Mouse (Mus musculus) c-Kit-positive CD71-negative TER-119-negative erythroid progenitor cells, embryonic 14.5 days (primary cell): ENCODE measurements around the gene Sox10.
A peak's percentile ranks its signal among the peaks of the same experiment; 100 is the strongest.

Experiments
- DNase-seq: peaks from one replicate; pipeline ENCODE4 v3.0.0-alpha.2; 2013; ENCODE audit warnings: low read depth

The Sox10 gene

DNA sequence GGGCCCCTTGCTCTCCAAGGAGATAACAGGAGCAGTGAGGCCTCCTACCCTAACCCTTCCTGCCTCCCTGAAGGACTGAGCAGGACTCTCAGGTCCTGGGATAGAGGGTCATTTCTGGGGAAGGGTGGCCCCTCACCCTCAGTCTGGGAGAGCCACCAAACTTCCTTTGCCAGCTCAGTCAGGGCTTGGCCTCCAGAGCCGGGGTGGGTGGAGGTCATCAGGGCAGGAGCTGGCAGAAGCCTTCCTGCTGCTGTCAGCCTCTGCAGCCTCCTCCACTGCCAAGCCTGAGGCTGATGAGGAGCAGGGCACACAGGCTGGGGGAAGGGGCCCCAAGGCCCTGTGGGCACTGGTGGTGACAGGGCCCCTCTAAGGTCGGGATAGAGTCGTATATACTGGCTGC, 9.5 kb downstream of the Sox10 start:
- no peak for DNase-seq

DNA sequence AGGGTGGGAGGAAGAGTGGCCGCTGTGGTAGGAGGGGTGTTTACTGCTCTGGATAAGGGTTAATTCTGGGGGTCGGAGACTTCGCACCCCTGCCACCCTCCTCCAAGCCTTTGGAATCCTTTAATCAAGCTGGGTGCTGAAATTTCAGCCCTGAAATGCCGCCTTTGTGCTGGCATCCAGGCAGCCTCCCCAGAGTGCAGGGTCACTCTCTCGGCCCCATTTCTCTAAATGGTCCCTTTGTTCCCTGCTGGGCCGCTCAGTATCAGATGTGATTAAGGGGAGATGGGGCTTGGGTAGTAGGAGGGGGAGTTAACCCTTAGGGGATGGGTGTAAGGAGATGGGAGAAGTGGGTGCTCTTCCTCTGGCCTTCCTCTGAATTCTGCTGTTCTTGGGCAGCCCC, 12.3 kb downstream of the Sox10 start:
- DNase-seq: no peak

DNA sequence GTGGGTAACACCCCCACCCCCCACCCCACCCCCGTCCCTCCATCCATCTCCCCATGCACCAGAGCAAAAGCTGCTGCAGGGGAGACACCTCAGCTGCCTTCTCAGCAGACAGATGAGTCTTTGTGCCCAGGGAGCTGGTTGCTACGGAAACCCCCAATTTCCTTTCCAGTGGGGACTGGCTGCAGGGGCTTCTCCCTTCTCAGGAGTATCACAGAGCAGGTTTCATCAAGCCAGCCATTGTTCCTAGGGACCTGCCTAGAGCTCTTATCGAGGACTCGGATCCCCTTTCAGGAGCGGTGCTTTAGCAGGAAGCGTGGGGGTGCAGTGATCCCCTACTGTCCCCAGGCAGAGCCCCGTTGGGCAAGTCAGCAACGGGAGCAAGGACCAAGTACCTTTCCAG, 13.2 kb downstream of the Sox10 start:
- DNase-seq: no peak

DNA sequence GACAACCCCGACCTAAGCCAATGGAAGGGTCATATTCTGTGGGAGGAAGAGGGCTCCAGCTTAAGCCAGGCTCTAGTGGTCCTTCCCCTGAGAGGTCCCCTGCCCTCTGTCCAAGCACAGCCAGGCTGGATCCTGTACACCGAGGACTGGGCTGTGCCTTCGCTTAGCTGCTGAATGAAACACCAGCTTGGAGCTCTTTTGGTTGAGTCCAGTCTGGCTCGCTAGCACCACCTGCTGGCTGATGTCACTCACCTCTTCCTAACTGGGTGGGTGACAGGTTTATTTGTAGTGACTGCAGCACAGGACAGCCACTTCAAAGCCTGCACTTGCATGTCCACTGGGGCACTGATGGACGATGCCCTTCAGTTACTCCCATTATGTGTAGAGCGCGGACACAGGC, 16.5 kb downstream of the Sox10 start:
- DNase-seq: peak; percentile 74

DNA sequence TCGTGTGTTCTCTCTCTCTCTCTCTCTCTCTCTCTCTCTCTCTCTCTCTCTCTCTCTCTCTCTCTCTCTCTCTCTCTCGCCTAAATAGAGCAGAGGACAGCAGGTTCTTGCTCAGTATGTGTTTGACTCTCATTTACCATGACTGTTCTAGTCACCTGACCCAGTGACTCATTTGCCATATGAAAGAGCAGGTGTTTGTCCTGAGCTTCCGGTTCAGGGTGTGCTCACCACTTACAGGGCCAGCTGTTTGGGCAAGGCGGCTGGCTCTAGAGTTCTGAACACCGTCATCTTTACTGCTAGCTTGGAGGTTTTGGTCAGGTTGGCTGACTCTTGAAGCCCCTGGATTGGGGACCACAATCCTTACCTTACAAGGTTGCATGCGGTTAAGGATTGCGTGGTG, 19.5 kb downstream of the Sox10 start:
- DNase-seq: no peak

DNA sequence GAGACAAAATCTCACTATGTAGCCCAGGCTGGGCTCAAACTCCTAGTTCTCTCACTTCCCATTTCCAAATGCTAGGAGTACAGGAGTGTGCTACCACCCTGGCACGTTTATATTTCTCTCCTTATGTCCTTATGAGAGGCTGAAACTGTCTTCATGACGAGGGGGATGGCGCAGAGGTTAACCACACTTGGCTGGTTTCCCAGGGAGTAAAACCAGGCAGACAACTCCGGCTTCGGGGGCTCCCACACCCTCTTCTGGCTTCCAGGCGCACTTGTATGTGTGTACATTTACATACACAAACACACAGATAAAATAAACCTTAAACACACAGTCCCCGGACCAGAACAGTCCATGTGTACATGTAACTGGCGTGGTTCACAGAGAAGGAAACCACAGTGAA, 21.0 kb downstream of the Sox10 start:
- DNase-seq: no peak

DNA sequence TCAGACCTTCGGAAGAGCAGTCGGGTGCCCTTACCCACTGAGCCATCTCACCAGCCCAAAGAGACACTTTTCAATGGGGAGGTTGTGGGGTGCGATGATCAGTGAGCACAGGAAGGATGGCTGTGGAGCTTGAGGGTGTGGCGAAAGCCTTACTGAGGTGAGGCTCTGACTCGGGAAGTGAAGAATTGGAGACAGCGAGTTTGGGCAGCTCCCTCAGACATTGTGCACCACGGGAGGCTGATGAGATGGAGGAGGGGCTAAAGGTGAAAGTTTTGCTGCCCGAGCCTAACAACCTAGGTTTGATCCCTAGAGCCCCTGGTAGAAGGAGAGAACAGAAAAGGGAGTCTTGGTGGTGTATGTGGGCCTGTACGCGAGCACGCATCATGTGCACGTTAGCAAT, 21.7 kb downstream of the Sox10 start:
- no peak for DNase-seq

DNA sequence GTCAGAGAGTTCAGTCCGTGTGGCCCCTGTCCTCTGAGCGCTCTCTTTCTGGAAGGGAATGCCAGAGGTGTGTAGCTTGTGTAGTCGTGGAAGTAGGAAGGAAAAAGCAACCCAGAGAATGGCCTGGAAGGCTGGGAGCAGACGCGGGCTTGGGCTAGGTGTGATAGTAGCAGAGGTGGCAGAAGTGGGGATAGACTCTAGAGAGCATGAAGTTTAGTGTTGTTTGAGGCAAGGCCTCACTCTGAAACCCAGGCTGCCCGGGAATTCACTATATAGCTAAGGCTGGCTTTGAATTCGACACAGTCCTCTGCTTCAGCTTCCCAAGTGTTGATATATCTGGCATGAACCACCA, 23.5 kb downstream of the Sox10 start:
- DNase-seq: no peak

DNA sequence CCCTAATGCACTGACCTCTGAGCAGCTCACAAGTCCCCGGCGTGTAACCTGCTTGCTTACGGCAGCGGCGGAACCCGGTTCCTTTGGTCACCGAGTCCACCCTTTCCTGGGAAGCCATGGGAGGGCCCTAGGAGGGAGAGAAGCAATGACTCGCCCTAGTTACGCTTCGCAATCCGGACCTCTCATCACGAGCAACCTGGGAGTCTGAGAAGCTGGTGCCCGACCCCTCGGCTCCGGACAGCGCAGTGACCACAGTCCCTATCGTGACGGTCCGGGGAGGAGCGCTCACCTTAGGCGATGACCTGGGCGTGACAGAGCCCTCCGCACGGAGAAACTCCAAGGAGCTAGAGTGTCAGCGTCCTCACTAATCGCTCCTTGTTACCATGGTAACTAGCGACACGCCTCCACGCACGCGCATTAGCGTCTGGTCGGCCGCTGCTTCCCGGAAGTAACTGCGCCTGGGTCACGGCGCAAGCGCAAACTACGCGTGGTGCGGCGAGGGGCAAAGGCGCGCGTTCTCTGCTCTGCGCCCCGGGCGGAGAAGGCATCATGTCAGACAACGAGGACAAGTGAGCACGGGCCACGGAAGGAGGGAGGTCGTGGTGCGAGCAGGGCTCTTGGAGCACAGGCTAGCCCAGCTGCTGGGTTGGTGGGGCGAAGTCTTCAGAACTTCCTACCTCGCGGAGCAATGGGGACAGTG, 24.0 kb downstream of the Sox10 start, which contains the start of the genes Polr2f and 1700088E04Rik:
TSS of gene Polr2f (plus strand) at position 144 of the 700 bp plus-strand sequence.
TSS of gene 1700088E04Rik (minus strand) at position 388 of the 700 bp plus-strand sequence.
- peak; percentile 95 for DNase-seq

DNA sequence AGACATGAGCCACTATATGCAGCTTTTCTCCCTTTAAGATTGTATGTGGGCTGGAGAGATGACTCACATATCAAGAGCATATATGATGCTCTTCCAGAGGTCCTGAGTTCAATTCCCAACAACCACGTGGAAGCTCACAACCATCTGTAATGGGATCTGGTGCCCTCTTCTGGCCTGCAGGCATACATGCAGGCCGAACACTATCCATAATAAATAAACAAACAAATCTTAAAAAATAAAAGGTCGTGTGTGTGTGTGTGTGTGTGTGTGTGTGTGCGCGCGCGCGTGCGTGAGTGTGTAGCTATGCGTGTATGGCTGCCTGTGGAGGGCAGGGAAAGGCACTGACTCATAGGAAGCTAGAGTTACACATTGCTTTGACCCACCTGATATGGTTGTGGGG, 25.4 kb downstream of the Sox10 start:
- DNase-seq: no peak

DNA sequence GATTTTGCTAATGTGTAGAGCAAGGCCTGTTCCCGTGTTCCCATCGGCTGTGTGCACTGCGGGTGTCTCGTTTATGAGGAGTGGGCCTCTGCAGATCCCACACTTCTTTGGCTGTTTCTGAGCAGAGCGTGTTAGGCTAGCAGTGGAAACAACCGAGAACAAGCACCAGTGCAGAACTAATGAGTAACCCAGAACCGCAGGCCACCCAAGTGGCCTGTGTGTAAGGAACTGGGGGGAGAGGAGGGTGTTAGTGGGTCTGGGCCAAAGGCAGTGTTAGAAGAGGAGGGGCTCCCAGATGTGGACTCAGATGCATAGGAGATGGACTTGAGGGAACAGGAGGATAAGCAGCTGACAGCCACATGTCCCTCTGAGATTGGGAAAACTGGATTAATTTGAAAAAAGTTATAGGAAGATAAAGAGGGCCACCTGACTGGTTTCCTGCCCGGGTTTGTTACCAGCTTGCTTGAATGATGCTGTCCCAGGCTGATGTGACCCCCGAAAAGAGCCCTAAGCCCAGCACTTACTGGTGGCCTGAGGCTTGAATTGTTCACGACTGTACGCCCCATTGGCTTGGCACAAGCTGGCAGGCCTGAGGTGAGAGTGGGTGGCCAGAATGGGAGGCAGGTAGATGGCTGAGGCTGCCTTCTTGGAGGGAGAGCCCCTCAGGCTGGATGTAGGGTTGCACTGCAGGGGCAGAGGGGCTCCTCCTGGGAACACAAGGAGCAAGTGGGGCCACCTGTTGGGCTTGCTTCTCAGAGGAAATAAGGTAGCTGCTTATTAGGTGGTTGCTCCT, 29.1 kb downstream of the Sox10 start:
- no peak for DNase-seq

DNA sequence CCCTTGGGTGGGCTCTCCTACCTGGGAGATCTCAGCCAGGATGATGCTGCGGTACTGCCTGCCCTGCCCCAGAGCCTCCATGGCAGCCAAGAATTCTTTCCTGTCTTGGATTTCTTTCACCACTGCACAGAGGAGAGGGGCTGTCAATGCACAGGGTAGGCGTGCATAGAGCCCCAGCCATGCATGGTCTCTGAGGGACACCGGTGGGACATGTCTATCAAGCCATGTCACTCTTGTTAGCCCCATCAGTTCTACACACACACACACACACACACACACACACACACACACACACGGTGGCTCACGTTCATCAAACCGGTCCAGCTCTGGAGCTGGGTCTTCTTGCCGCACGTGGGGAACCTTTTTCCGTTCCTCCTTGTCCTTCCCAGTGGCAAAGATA, 29.7 kb downstream of the Sox10 start:
- no peak for DNase-seq

DNA sequence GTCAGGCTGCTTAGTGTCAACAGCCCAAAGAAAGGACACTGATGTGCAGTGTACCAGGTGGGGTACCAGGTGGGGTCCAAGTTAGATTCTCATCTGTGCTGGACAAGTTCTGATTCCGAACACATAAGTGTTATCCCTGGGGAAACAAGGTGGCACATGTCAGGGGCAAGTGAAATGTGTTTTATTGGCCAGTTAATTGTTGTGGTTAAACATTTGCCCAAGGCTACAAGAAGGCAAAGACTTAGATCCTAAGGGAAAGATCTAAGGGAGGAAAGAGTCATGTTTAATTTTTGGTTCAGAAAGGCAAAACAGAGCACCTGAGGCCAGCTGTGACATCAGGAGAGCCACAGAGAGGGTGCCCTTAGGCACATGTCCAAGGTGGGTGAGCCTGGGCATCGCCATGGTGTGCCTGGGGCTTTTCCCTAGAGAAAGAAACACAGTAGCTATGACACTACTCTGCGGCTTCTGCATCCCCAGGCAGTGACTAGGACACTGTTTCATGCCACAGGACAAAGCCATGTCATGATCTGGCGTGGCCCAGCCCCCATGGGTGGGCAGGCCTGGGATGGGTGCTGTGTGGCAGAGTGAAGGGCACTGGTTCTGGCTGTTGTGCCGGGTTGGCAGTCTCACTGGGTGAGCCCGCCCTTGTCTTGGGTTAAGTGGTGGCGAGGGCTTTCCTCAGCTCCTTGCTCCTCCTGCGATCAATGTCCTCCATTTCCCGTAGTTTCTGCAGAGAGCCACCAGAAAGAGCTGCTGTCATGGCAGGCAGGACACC, 30.4 kb downstream of the Sox10 start:
- DNase-seq: no peak

DNA sequence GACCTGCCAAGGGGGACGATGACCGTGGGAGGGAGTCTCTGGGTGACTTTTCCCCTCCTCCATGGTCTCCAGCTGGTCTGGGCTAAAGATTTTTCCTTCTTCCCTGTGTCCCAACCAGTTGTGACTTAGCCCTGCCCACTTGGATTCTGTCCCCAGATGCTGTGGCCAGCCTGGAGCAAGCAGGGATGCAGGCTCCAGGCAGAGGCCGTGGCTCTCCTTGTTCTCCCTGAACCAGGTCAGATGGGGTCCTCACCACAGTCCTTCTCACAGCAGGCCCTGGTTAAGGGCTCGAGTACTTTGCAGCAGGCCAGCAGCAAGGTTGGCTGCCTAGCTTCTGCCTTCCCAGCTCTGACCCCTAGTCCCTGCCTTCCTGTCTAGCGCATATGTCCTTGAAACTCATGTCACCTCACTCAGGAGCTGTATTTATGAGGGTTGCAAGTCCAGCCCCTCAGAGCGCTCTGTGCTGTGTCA, 31.8 kb downstream of the Sox10 start:
- DNase-seq: no peak

DNA sequence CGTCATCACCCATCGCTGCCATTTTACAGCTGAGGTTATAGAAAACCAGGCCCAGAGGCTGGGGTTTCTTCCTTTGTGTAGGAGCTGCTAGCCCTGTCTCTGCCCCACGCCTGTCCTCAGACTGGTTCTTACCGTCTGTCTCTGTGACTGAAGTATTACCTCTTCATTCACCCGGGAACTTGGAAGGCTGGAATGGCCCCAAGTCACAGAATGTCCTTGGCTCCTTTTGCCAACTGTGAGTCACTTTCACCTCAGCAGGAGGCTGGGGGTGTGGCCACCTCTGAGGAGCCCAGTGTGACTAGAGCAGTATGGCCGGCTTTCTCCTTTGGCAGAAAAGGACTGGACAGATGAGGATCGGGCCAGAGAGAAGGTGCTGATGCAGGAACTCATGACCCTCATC, 33.6 kb downstream of the Sox10 start:
- DNase-seq: no peak

DNA sequence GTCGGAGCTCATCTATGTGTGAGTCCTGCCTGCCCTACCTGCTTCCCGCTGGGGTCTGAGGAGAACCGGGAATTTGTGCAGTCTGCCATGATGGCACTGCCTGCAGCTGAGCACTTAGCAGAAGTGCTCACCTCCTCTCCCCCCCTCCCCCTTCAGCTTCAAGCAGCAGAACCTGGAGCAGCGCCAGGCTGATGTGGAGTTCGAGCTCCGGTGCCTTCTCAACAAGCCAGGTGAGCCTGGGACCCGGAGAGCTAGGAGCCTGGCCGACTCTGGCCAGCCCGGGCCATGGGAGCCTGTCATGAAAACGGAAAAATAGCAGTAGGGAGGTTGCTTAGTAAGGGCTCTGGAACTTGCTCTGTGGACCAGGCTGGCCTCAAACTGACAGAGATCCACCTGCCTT, 34.3 kb downstream of the Sox10 start:
- no peak for DNase-seq

DNA sequence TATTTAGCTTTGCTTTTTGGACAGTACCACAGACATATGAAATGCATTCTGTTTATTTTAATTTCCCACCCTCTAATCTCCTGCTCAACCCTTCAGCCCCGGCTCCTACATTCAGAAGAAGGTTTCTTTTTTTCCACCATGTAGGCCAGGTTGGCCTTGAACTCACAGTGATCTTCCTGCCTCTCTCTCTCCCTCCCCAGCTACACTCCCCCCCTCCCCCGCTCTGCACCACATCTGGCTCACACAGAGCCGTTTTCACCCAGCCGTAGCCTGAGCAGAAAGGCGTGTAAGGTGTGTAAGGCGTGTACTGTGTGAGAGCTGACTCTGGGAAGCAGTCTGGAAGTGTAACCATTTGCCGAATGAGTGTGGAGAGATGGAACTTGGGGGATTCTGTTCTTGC, 35.7 kb downstream of the Sox10 start:
- no peak for DNase-seq

DNA sequence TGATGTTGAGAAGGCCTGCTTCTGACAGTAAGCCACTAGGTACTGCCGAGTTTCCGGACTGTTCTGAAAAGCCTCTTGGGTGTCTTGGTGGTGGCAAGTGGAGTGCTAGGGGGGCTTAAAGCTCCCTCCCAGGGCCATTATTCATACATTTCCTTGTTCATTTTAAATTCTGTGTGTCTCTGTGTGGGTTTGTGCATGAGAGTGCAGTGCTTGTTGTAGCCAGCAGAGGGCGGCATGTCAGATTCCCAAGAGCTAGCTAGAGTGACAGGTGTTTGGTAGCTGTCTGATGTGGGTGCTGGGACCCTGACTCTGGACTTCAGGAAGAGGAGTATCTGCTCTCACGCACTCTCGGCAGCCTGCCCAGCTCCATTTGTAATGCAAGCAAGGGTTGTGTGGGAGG, 36.8 kb downstream of the Sox10 start:
- DNase-seq: no peak

DNA sequence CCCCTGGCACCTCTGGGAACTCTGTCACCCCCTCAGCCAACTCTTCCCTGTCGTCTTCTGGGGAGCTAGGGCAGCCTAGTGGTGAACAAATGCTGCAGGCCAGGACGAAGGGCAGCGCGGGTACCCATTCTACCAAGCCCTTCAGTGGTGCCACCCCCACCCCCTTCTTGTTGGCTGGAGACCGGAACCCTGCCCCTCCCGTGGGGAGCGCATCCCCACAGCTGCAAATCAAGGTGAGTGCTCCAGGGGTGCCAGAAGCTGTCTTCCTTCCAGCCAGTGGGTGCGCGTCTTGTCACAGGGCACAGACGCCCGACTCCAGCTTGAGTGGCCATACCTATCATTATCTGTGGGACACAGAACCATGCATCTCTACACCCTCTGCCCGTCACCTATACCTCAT, 37.9 kb downstream of the Sox10 start:
- DNase-seq: no peak

DNA sequence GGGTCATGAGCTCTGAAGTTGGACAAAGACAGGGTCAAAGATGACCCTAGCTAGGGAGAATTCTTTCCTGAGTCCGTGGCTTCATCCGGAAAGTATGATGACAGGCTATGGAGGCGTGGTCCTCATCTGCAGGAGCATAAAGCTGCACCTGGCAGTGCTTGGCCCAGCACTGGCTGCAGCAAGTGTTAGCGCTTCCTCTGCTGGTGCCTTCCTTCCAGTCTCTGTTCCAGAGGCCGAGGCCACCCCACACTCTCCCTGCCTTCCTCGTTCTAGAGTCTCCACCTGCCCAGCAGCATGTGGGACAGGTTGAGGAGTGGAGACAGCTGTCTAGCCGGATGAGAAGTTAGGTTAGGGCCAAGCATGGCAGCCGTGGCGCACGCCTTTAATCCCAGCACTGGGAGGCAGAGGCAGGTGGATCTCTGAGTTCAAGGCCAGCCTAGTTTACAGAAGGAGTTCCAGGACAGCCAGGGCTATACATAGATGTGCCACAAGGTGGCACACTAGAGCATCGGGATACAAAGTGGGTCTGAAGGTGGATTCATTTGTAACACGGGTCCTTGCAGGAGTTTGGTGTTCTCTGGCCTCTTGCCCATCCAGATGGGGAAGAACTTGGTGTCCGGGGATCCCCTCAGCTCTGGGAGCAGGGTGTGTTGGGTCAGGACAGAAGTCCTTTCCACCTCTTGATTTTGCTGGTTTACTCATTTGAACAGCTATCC, 38.7 kb downstream of the Sox10 start:
- peak; percentile 56 for DNase-seq

DNA sequence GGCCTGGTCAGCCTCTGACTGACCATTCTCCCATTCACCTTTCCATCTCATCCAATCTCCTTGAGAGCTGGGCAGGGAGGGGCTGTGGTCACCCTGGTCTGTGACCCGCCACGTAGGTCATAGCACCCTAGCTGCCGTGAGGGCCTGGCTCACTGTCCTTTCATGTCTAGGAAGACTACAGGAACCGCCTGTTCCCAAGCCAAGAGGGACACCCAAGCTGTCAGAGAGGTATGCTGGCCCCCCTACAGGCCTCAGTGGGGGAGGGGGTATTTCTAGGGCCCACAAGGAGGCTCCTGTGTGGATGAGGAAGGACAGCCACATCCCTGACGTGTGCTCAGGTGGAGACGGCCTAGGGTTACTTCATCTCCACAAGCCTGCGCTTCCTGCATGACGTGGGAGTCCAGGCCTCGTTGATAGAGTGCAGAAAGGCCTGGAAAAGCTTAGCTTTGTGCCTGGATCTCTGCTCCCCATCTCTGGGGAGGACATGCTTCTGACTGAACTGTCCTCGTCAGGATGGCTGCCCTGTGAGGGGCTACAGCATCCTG, 40.6 kb downstream of the Sox10 start:
- no peak for DNase-seq

DNA sequence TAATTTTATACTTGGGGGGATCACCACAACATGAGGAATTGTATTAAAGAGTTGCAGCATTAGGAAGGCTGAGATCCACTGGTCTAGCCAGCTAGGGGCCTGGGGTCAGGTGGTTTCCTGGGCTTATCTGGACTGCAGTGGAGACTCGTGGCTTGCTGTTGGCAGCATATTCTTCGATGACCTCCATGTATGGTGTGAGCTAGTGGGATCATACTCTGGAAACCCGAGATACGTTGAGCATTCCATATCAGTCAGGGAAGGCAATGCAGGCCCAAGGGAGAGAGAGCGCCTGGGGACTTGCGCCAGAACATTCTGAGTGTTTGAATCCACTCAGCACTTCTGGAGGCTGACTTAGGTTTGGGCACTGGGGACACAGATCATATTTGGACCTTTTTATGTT, 41.3 kb downstream of the Sox10 start:
- DNase-seq: no peak
